Mouse (Mus musculus) neutrophil, adult 5-6 weeks (primary cell): ENCODE results near the gene Mthfd1l. TPM values are rescaled to one million over a fixed set of nuclear protein-coding genes. Genes with fewer than 3 reads are reported as not detected.

Source experiments
- ATAC-seq: fragments of 151-379, 151-347 bp; 2 replicates; pipeline ENCODE4 v1.8.0; 2017; ENCODE audit warnings: mild to moderate bottlenecking, moderate TSS enrichment; ENCODE audit not compliant: insufficient number of reproducible peaks, poor library complexity, low FRiP score, severe bottlenecking; ENCODE audit errors: extremely low read depth
- total RNA-seq: library from RNA; stranded (forward); fragments of 200-1000 nt; gene quantifications from 2 replicates; pipeline ENCODE4 v1.2.3, GENCODE M21; 2017

Gene Mthfd1l
- total RNA-seq, 1 experiment from 2014 or later: 39.5 TPM

DNA sequence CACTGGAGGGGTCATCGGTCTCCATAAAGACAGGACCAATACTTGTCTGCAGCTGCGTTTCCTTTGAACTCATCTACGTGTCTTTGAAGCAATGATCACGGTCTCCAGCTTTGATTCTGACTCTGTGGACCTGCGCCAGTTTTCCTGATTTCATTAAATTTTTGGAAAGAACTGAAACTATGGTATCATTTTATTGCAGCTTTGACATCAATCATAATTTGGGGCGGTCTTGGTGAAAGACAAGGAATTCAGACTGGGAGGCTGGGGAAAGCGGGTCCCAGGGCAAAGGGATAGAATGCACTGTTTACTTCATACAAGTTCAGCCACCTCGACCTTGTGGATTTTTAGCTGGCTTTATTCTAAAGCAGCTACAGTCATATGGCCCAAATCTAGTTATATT is 156.5 kb downstream of the Mthfd1l start:
- no peak for ATAC-seq

DNA sequence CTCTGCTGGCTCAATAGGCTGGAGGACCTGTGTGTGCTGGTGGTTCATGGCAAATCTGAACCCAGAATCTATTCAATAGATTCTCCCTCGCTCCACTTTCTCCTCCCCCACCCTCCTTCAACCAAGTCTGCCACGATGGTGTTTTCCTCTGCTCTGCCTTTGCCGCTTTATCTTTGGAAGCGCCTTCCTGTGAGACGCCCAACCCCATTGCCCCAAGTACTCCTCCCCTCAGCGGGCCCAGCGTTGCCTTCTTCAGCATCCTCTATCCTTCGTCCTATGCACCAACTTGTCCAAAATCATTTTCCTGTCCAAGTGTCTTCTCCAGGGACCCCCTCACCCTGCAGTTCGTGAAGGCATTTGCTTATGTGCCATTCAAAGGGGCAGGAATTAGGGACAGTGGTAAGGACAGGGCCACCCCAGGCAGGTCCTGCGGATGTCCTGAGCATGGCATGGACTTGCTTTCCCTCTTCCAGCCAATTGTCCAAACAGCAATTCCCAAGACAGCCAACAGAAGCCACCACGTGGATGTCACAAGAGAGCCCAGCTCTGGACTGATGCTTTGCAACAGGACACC is 157.2 kb downstream of the Mthfd1l start:
- ATAC-seq: no peak

DNA sequence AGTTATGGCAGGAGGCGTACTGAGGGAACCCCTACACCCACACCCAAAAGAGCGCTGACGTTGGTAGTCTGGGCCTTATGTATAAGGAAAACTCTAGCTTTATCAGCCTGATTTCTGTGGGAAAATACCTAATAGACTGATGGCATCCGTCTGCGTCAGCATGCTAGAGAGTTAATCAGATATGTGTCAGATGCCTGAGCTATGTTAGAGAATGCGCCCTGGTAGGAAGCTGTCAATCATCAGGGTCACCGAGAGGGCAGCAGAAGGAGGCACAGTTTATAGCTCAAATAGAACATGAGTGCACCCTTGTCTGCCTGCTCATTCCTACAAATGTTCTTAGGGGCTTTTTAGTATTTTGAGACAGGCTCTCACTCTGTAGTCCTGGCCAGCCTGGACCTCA is 159.8 kb downstream of the Mthfd1l start:
- no peak for ATAC-seq

DNA sequence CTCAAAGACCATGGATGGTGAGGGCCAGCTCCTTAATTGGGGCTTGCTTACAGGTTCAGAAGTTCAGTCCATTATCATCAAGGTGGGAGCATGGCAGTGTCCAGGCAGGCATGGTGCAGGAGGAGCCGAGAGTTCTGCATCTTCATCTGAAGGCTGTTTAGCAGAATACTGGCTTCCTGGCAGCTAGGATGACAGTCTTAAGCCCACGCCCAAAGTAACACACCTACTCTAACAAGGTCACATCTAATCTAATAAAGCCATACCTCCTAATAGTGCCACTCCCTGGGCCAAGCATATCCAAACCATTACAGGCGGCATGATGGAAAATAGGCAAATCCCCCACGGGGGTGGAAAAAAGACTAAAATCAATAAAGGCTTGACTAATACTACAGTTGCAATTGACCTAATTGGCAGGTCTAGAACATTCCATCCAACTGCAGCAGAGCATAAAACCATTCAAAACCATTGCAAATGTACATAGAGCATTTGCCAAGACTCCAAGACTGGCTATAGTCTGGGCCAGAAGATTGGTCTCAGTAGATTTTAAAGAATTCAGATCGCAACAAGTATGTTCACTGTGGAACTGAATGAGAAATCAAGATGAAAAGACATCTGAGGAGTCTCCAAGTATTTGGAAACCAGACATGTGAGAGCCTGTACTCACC is 162.3 kb downstream of the Mthfd1l start:
- no peak for ATAC-seq

DNA sequence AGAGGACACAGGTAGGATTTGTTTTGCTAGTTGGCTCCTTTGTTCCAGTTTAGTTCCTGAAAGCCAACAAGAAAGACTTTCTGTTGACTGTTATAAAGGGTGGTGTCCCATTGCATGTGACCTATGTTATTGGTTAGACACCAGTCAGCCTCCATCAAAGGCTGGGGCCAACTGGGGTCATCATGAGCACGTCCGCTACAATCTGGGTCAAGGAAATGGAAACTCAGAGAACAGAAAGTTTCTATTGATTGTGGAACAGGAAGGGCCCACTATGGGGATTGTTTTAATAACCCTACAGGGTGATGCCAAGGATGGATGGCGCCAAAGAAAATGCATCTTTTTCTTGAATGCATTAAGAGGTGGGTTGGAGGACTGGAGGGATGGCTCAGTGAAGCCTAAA is 166.6 kb downstream of the Mthfd1l start:
- no peak for ATAC-seq

DNA sequence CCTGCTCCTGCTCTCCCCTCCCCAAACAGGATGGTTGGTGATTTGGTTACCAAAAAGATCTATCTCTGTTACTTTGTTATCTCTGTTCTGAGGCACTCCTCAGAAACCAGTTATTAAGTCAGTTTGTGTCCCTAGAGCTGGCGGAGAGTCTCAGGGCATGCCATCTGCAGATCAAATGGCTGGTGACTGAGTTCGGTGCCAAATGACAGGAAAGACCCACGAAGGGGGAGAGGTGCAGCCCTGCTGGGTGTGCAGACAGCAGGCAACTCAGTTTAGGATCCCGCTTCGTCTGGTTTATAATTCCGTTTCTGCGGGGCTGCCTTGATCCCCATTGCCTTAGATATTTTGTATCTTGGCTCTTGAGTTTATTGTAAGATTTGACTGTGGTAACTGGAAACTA is 168.8 kb downstream of the Mthfd1l start:
- ATAC-seq: no peak

DNA sequence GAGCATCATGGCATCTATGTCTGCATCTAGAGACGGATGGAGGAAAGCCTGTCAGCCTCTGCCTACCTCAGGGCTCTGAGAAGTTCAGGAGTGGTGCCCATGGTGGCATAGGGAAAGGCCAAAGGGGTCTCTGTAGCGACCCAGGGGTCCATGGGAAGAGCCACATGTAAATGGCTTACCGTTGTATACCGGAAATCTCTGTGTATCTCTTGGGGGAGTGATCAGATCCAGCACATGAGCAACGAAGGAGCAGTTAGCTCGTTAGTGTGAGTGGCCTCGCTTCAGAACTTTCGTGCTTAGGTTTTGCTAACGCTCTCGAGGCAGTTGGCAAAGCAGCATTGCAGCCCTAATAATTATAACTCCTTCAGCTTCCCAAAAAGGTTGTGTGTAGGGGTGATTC is 169.9 kb downstream of the Mthfd1l start:
- no peak for ATAC-seq

DNA sequence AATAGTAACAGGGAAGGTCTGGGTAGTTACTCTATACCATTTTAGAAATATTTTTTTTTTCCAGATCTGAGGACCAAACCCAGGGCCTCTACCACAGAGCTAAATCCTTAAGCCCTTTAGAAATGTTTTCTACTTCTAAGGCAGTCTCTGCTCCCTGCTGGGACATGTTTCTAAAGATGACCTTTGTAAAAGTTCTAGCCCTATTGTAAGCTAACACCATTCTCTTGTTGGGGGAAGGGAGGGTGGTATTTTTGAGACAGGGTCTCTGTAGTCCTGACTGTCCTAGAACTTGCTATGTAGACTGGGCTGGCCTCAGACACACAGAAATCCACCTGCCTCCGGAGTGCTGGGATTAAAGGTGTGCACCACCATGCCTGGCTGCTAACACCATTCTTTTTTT is 170.5 kb downstream of the Mthfd1l start:
- no peak for ATAC-seq

DNA sequence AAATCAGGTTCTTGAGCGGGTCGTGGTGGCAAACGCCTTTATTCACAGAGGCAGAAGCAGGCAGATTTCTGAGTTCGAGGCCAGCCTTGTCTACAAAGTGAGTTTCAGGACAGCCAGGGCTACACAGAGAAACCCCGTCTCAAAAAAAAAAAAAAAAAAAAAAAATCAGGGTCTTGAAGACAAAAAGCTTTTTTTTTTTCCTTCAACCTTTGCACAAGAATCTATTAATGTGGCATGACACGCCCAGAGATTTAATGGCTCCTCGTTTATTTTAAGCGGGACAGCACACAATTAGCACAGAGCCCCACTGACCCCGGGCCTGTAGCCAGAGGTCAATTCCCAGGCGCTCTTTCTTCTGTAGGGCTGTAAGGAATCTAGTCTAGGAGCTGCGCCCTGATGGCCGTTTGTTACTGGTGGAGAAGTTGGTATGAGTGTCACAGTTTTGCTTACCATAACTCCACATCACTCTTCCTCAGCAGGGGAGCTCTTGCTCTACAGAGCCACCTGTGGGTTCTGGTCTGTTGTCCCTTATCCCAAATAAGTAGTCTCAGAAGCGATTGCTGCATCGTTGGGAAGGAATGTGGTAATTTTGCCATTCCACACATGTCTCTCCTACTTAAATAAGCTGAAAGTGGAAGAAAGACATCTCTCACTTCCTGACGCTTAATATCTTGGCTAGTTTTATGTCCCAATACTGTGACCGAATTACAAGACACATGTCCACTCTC is 172.3 kb downstream of the Mthfd1l start:
- no peak for ATAC-seq

DNA sequence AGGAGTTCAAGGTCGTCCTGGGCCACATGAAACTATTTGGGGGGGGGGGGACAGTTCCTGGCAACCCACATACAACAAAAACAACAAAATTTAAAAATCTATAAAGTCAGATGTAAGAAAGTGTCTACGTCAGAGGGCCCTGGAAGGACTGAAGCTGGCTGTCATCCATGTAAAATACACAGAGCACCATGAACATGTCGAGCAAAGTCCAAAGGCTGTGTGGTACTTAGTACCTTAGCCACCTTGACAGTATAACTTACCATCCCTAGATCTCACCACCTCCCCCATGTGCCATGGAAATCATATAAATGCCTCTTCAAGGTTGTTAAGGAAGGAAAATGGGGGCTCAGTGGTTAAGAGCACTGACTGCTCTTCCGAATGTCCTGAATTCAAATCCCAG is 174.0 kb downstream of the Mthfd1l start:
- ATAC-seq: no peak

DNA sequence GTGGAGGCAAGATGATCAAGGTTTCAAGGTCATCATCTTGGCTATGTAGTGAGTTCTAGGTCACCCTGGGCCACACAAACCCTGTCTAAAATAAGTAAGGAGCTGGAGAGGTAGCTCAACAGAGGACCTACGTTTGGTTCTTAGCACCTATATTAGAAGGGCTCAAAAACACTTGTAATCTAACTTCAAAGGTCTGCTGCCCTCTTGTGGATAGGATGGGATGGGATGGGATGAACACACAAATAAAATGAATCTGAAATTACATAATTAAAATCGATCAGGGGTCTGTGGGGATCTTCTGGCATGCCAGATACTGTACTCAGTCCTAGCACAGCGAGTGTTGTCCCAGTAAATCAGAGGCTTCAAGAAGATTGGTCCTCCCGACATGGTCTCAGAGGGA is 178.2 kb downstream of the Mthfd1l start:
- ATAC-seq: no peak

DNA sequence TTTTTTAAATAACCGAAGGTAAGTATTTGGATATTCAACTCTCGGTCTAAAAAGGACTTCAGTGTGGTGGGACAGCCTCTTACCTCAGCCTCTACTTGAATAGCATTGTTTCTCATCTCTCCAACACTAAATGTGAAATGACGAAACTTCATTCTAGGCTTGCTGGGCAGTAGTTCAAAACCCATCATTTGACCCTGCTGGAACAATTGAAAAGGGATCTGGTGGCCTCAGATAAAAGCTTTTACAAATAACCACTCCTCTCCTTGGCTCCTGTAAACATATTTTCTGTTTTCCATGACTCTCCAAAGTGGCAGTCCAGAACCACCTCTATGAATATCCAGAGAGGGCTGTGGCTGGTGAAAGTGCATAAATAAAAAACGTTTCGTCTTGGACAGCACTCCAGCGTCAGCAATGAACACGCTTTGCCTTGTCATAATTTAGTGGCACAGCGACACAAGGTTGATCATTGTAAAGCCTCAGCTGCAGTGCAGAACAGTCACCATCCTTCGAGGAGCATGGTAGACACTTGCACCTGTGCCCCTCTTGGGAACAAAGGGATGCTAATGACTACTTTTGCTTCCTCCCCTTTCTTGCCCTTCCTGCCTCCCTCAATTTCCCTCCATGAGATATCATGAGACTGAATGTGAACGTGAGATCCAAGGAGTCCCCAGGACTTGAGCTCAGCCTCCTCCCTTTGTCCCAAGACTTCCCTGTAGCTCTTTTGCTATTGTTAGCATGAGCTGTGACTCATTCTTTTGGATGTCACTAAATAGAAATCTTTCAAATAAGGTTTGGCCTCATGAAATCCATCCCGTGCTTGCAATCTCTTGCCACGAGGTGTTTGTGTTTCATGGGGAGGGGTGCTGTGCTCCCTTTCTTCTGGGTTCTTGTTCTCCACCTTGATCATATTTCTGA is 179.2 kb downstream of the Mthfd1l start:
- no peak for ATAC-seq

DNA sequence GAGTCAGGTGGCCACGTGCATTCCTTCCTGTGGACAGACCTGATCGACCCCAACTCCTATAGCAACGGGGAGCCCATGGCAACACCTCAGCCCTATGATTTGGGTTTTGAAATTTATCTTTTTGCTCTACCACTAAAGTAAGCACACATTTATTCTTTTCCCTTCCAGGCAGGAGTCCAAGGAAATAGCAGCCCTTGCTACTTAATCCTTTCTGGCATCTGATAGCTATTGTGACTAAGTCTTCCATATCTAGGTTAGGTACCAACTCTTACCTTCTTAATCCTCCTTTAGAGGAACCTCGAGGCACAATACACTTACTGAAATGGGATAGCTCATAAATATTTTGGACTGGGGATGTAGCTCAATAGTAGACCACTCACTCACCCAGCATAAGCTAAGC is 180.1 kb downstream of the Mthfd1l start:
- ATAC-seq: no peak

DNA sequence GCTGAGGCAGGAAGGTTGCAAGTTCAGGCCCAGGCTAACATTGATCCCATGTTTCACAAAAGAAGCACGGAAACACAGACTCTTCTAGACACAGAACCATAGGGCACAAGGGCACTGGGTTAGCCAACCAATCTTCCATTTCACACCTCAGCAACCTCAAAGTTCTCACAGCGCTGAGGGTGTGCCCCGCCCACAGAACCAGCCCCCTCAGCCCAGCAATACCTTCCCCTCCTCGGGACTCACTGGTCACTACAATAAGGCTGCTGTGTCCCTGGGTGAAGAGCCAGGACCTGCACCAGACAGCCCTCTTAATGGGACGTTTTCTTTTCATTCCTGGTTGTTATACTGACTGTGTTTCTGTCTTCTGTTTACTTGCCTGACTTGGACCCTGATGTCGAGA is 181.1 kb downstream of the Mthfd1l start:
- ATAC-seq: no peak

DNA sequence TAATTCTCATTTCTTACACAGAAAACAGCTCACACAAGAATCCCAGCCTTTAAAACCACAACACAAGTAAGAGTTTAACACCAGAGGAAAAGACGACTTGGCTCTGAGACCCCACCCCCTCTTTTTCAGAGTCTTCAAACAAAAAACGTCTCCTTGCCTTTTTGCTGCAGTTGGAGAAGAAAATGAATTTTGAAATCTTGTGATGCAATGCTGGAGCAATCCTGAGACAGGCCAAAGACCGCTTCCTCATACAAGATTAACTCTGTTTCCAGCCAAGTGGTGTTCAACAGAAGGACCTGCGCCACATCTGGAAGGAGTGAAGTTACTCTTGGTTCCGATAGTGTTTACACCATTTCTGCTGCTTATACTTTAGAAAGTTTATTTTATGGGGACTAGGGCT is 182.6 kb downstream of the Mthfd1l start:
- ATAC-seq: no peak

DNA sequence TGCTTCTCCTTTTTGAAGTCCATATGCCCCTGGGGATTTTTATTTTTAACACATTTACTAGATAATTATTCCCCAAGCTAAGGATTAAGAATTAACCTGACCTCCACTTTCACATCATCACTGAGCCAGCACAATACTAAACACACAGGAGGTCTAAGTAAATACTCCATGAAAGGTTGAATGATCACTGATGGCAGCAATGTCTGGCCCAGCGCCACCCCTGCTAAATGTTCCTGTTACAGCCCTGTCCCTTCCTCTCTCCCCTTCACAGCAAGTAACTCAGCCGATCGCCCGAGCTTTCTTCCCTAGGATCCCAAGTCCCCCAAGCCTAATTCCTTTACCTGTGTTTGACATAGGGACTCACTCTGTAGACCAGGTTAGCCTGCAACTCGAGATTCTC is 185.6 kb downstream of the Mthfd1l start:
- no peak for ATAC-seq

DNA sequence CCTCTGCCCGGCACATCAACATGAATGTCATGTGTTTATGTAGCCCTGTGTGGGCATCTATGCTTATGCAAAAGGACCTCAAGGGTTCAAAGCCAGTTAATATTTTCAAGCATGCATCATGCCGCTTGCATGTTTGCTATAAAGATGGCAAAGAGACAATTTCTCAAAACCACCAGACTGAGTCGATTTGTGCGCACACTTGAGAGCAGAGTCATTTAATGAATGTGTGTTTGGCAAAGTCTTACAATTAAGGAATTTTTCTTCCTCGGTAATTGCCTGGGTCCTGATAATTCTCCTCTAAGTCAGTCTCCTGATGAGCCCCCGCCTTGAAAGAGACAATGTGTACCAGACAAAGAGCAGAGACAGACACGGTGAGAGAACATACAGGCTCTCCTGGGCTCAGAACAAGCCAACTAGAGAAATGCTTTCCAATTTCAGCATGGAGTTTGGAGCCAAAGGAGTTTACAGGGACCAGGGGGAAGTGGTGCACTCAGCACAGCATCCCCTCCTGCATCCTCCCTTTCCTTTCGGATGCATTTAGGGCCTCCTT is 186.7 kb downstream of the Mthfd1l start:
- ATAC-seq: no peak

DNA sequence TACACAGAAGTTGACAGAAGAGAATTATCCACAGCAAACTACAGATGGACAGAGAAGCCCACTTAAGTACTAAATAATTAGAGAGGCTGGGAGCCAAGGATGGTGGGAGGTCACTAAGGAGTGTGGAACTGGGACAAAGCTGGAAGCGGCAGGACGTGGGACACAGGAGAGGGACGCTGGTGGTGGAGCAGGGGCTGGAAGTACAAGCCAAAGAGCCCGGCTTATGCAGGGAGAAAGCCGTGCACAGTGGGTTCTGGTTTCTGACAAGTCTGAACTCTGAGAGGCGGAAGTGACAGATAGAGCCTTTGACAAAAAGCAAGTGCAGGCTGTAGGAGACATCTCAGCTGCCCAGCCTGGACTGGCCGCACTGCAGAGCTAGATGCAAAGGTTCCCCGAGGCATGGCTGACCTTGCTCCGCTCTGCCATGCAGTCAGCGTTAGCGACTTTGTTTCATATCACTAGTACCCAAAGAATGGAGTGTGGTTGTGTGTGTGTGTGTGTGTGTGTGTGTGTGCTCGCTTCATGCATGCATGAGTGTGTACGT is 187.4 kb downstream of the Mthfd1l start:
- ATAC-seq: no peak

DNA sequence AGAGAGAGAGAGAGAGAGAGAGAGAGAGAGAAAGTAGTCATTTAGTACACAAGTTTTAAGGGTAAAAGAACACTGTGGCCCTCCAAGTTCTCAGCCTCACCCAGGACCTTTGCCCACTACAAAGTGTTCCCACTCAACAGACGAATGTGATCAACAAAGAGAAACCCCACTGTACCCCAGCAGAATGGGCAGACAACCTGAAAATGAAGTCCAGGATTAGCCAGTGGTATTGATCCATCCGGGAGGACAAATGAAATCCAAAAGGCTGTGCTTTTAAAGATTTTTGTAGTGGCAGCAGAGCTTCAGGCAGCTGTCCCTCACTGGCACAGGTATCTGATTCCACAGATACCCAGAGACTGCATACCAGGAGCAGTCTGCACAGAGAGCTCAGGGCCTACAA is 189.1 kb downstream of the Mthfd1l start:
- no peak for ATAC-seq
